Mouse (Mus musculus) embryonic stem cell, embryonic (primary cell): ENCODE measurements around the gene Fam193b.

Experiments used
- CTCF ChIA-PET, 4 experiments: fragments of 300-600 bp in 2 of 4; fragments of 350-600 bp in 2 of 4; sonication (Branson Sonifier 250); formaldehyde crosslinking; loops; one replicate each; lab custom pipeline; 2022; ENCODE audit warnings: inconsistent platforms in 2 of 4; lab: Charles Lee
- POLR2A ChIA-PET, 4 experiments: fragments of 300-600 bp in 2 of 4; fragments of 350-600 bp in 2 of 4; sonication (Branson Sonifier 250); formaldehyde crosslinking; loops; one replicate each; lab custom pipeline; 2022; ENCODE audit warnings: antibody characterized with exemption in 4 of 4, inconsistent platforms in 1 of 4; lab: Charles Lee

Fam193b gene

DNA sequence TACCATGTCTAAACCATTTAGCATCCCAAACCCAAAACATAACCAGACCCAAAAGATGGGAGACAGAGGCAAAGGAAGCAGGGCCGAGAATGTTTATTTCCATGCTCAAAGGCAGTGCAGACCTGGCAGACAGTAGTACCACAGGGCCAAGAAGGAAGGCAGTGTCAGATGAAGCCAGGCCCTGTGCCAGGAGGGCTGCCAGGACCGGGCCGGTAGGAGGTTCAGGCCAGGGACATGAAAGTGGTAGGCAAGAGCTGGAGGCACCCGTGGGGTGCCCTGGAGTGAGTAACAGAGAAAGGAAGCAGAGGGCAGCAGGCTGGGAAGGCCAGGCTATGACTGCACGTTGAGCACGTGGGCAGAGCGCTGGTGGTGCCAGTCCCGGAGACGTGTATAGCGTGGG lies 64.2 kb downstream of the Fam193b start:
- ChIA-PET CTCF (interaction anchor here in 3 of 4 experiments (0.6 to 2.5 kb wide), 5 partner anchors 10 to 852 kb away, joined by 3 to 15 read pairs (median 3); no protein-coding TSS in a partner anchor), POLR2A (interaction anchor here in 2 of 4 experiments (0.8 to 1.8 kb wide), 3 partner anchors 9 to 18 kb away, joined by 4 to 5 read pairs (median 4); no protein-coding TSS in a partner anchor)

DNA sequence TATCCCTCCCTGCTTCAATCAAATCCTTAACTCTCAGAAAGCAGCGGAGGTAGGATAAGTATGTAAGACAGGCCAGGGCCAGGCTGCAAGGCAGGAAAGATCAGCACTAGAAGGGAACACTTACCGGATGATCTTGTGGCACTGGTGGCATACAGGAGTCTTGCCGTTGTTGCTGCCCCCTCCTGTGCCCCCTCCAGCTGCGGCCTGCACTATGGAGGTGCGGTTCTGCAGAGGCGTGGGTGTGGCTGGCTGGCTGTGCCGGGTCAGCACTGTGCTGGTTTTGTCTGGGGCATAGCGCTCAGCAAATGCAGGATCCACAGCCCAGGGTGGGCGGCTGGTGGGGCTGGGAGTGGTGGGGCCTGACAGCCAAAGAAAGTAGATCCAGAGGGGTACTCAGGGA lies 65.1 kb downstream of the Fam193b start:
- CTCF ChIA-PET: interaction anchor here in 2 of 4 experiments (0.6 to 2.5 kb wide), 3 partner anchors 11 to 616 kb away, joined by 3 to 15 read pairs (median 3); no protein-coding TSS in a partner anchor
- POLR2A ChIA-PET: no interaction called here

- ChIA-PET CTCF (interaction anchor here in 1 of 4 experiments (1.4 kb wide), 1 partner anchor 32 kb away, joined by 3 read pairs; the partner anchor contains the start of gene Ddx41), POLR2A (interaction anchor here in 1 of 4 experiments (0.6 to 0.9 kb wide), 3 partner anchors 8 to 267 kb away, joined by 3 read pairs; no protein-coding TSS in a partner anchor)
These were observed 66.5 kb downstream of the Fam193b start for GRCm38 (mm10) chr13:55504390-55504789.

DNA sequence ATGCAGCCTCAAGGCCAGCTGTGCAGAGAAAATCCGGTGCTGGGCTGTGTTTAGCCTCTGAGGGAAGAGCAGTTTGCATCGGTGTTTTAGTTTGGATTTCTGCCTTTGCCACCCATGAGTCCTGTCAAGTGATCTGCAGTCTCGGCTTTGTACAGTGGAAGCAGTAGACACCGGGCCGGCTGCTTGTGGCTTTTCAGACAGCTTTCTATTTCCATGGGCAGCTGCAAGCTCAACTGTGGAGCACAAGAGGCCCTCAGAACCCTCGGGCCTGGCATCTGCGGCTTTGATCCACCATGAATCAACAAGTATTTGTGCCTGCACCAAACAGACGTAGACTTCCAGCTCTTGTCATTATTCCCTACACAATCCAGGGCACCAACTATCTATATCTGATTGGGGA lies 68.5 kb downstream of the Fam193b start:
- CTCF ChIA-PET: interaction anchor here in 1 of 4 experiments (1.0 kb wide), 1 partner anchor 110 kb away, joined by 3 read pairs; no protein-coding TSS in a partner anchor

DNA sequence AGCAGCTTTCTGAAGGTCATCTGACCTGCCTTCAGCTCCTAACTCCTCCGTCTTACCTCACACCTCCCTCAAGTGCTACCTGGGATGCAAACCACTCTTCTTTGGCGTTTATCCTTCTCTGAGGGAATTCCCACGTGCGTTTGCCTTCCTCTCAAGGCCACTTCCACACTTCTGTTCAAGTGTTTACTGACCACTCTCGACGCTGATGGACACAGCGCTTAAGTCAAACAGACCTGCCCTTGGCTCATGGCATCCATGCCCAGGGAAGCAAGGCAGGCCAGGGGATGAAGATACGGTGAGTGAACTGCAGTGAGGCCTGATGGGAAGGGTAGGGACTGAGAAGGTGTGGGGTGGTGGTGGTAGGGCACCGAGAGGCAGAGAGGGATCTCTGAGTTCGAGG lies 70.3 kb downstream of the Fam193b start:
- ChIA-PET POLR2A (interaction anchor here in 2 of 4 experiments (0.6 to 1.7 kb wide), 4 partner anchors 8 to 14 kb away, joined by 3 to 6 read pairs (median 3); no protein-coding TSS in a partner anchor), CTCF (interaction anchor here in 1 of 4 experiments (0.6 kb wide), 1 partner anchor 134 kb away, joined by 3 read pairs; the partner anchor contains the start of gene Ddx46)

More for the DNA sequence above, 68.5 kb downstream of the Fam193b start:
- POLR2A ChIA-PET: interaction anchor here in 2 of 4 experiments (0.6 to 2.0 kb wide), 4 partner anchors 9 to 363 kb away, joined by 3 to 10 read pairs (median 5); no protein-coding TSS in a partner anchor

GRCm38 (mm10) chr13:55498906-55499305 lies 72.0 kb downstream of the Fam193b start:
- ChIA-PET POLR2A (interaction anchor here in 3 of 4 experiments (0.6 to 3.0 kb wide), 4 partner anchors 10 to 54 kb away, joined by 3 to 15 read pairs (median 6); partner anchors contain the start of genes Dbn1 (in 1 of the 3) and Grk6 (in 1 of the 3)), CTCF (no interaction called here)

- POLR2A ChIA-PET: interaction anchor here in 1 of 4 experiments (1.0 to 1.1 kb wide), 2 partner anchors 14 to 16 kb away, joined by 4 to 5 read pairs; no protein-coding TSS in a partner anchor
- CTCF ChIA-PET: interaction anchor here in 1 of 4 experiments (0.6 to 0.7 kb wide), 2 partner anchors 64 to 75 kb away, joined by 3 to 6 read pairs; no protein-coding TSS in a partner anchor
These were observed 74.3 kb downstream of the Fam193b start for GRCm38 (mm10) chr13:55496661-55497060.

GRCm38 (mm10) chr13:55495702-55496101 lies 75.2 kb downstream of the Fam193b start:
- ChIA-PET CTCF (interaction anchor here in 3 of 4 experiments (0.6 to 0.7 kb wide), 4 partner anchors 27 to 354 kb away, joined by 3 to 5 read pairs (median 4); no protein-coding TSS in a partner anchor), POLR2A (interaction anchor here in 3 of 4 experiments (0.6 to 1.7 kb wide), 8 partner anchors 19 to 1037 kb away, joined by 3 to 6 read pairs (median 3); no protein-coding TSS in a partner anchor)

DNA sequence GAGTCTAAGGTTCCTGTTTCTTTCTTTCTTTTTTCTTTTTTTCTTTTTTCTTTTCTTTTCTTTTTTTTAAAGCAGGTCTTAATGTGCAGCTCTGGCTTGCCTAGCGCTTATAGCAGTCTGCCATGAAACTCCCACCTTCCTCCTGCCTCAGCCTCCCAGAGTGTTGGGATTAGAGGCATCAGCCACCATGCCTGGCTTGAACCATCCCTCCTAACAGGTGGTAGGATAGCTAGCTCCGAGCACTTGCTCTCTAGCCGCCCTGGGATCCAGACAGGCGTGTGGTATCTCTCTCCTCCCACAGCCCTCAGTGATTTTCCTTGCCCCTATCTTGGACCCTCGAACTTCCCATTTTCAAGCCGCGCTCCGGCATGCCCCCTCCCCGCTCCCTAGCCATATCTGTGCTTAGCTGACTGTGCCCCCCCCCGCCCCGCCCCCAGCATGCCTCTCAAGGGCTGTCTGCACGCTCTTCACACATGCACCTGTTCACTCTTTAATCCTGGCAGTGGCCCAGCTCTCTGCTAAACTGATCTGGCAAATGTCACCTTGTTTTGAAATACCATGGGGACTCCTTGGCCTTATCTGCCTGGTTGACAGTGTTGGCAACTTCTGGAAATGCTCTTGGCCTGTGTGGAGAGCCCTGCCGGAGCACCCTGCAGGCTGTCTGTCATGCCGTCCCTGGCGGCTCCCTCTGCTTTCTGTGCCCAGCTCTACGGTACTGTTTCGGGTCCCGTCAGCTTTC lies 75.9 kb downstream of the Fam193b start:
- ChIA-PET CTCF (interaction anchor here in 1 of 4 experiments (0.6 to 0.7 kb wide), 2 partner anchors 51 to 354 kb away, joined by 4 to 5 read pairs; no protein-coding TSS in a partner anchor), POLR2A (interaction anchor here in 2 of 4 experiments (0.6 to 1.7 kb wide), 9 partner anchors 20 to 734 kb away, joined by 3 to 6 read pairs (median 3); partner anchors contain the start of gene Grk6 (in 2 of the 2))

DNA sequence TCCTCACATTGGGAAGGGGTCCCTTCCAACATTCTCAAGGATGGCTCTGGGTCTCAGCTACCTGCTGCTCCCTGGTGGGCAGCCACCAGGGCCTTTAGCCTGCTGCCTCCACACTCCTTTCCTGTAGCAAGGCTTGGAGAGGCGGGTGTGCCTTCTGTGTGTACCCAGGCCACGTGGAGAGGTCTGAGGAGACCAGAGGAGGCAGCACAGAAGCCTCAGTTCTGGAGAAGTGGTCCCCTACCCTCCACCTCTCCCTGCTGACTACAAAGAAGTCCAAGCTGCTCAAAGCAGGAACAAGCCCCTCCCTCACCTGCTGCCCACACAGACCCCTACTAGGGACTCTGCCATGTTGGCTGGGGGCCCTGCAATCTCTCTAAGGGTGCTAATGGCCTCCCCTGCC lies 76.7 kb downstream of the Fam193b start:
- CTCF ChIA-PET: interaction anchor here in 2 of 4 experiments (0.7 to 1.1 kb wide), 2 partner anchors 73 to 76 kb away, joined by 3 to 4 read pairs; no protein-coding TSS in a partner anchor
- POLR2A ChIA-PET: interaction anchor here in 3 of 4 experiments (0.6 to 1.7 kb wide), 6 partner anchors 20 to 84 kb away, joined by 3 to 6 read pairs (median 3); partner anchors contain the start of gene Grk6 (in 2 of the 3)
